Mouse (Mus musculus) CH12.LX (cell line): ENCODE measurements around the gene Fus.

ENCODE experiments used
- CTCF ChIP-seq, 2 experiments: IDR thresholded peaks in 1 of 2; conservative IDR thresholded peaks in 1 of 2; 2 replicates each; pipeline ENCODE4 v1.5.1; 2011 to 2012; ENCODE audit warnings: low read depth in 2 of 2, low read length in 2 of 2, improper control_type of control experiment in 1 of 2, inconsistent platforms in 1 of 2, mild to moderate bottlenecking in 1 of 2, moderate library complexity in 1 of 2
- JUND ChIP-seq: conservative IDR thresholded peaks from 2 replicates; pipeline ENCODE4 v1.6.1; 2011; ENCODE audit warnings: low read depth, low read length, improper control_type of control experiment
- MEF2A ChIP-seq: IDR thresholded peaks from 2 replicates; pipeline ENCODE4 v1.6.1; 2014; ENCODE audit warnings: low read depth, mild to moderate bottlenecking, inconsistent platforms, low read length, improper control_type of control experiment, borderline replicate concordance
- MYC ChIP-seq: IDR thresholded peaks from 2 replicates; pipeline ENCODE4 v1.6.1; 2011; ENCODE audit warnings: low read depth, mild to moderate bottlenecking, improper control_type of control experiment, low read length
- POLR2A ChIP-seq: IDR thresholded peaks from 2 replicates; pipeline ENCODE4 v1.6.1; 2011; ENCODE audit warnings: low read depth, mild to moderate bottlenecking, improper control_type of control experiment, low read length
- RAD21 ChIP-seq: IDR thresholded peaks from 2 replicates; pipeline ENCODE4 v1.6.1; 2011; ENCODE audit warnings: low read depth, mild to moderate bottlenecking, low read length, improper control_type of control experiment, moderate library complexity
- USF2 ChIP-seq: conservative IDR thresholded peaks from 2 replicates; pipeline ENCODE4 v1.6.1; 2011; ENCODE audit warnings: low read depth, low read length, improper control_type of control experiment

GRCm38 (mm10) chr7:127936216-127936884 lies 30.9 kb upstream of the Fus start:
- TF ChIP-seq USF2 (no peak), RAD21 (no peak), MEF2A (no peak), MYC (no peak), CTCF (conservative IDR thresholded peaks at IDR 0.05 in 1 of 2, IDR thresholded peaks at IDR 0.05 in 1 of 2; ENCODE audit: low read depth in 2 of 2, low read length in 2 of 2) (no peak), POLR2A (no peak), JUND (no peak)
